Mouse (Mus musculus) G1E-ER4 (cell line): Measurements from ENCODE around the gene Rbm6. TPM values are rescaled to one million over a fixed set of nuclear protein-coding genes. Genes with fewer than 3 reads are reported as not detected.

Experiments used
- GATA1 ChIP-seq: IDR thresholded peaks from one replicate; pipeline ENCODE4 v1.8.0; 2012; ENCODE audit warnings: low read length, inconsistent platforms
- polyA plus RNA-seq: library from polyadenylated mRNA; stranded (reverse); fragments of >175 nt; gene quantifications from 2 replicates; pipeline ENCODE4 v1.2.3, GENCODE M21; 2012

The Rbm6 gene
- polyA plus RNA-seq = 24.8 and 40.9 TPM in 2 replicates

DNA sequence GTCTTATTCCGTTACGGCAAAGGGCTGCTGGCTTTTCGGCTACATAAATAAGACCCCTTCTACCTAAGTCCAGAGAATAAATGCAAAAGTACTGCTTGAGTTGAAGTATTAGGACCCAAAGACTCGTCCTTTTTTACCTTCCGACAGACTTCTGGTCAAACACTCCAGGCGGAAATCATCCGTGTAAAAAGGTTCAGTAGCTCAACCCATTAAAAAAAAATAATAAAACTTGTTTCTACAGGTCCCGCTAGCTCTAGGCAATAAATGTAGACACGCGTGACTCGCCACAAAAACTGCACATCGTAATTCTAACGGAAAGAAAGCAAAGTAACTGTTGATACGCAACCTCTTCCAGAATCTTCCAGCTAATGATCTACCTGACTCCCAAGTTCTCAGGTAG, at the start of gene Rbm6:
Gene Rbm6, minus strand, starts transcription at position 101 of the 400 bp plus-strand sequence.
- TF ChIP-seq GATA1 = no peak

- no peak for TF ChIP-seq GATA1
These were observed 46.4 kb upstream of the Rbm6 start for GRCm38 (mm10) chr9:107919441-107919840.

DNA sequence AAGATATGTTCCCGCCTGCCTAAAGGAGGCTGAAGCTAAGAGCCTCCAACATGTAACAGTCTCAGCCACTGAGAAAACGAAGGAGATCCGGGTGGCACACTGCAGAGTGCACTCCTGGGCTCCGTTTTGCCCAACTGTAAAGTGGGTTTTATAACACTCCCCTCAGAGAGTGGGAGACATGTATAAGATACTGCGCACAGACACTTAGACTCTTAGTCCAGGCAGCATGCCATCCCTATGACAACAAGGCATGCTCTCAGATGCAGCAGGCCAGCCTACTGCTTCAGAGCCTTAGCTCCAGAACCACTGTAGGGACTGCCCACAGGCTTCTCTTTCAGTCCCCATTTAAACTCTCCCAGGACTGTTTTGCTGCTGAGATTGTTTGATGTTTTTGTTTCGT, 45.8 kb upstream of the Rbm6 start:
- no peak for TF ChIP-seq GATA1

DNA sequence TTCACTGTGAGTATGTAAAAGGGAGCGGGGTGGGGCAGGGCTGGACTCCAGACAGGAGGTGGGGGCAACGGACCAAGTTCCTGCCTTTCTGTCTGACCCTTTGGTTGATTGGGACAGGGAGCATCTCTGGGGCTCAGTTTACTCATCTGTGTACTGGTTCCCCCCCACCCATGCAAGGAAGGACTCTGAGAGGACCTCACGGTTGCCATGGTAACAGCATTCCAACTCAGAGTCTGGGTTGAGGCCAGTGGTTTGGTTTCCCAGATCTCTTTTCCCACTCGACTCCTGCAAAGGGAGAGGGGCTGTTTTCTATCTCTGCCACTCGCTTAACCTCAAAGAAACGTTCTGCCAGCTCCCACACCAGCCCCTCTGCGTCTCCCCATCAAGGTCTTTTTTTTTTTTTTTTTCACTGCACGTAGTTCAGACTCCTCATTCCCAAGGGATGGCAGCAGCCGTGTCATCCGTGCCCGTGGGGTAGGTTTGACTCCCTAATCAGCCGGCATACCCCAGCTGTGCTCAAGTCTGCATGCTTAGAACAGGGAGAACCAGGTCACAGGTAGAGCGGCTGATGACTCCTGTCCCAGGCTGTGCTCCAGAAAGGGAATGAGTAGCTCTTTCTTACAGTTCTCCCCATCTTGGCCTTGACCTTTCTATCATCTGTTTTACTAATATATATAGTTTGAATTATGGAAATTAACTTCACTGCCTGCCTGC, 45.0 kb upstream of the Rbm6 start:
- no peak for TF ChIP-seq GATA1

GRCm38 (mm10) chr9:107914764-107915420, 41.9 kb upstream of the Rbm6 start:
- no peak for TF ChIP-seq GATA1

GRCm38 (mm10) chr9:107910025-107910769, 37.2 kb upstream of the Rbm6 start:
- TF ChIP-seq GATA1 = no peak

DNA sequence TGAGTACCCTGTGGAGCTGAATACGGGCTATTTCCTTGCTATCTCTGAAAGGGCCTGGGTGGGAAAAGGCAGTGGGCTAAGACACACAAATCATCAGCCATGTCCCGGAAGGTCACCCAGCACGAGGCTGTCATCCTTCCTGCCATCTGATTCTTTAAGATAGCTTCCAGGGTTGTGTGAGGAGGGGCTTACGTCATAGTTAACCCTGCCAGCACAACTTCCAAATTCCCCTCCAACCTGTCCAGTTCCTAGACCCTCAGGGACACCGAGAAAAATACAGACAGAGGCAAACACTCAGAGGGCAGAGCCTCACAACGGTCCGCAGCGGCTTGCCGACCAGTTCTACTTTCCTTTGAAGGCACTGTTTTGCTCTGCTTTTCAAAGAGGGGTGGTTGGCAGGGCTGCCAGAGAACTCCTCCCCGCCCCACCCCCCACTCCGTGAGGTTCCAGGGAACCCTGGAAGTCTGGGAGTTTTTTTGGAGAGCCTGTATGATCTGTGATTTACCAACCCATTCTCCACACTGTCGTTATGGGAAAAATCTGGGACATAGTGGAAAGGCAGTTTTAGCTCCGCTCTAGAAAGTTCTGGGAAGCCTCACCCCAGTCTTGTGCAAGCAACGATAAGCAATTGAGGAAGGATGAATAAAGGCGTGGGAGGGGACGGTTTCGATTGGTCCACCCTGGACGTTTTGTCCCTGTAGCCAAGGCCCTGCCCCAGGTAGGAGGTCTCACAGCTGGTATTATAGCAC, 35.5 kb upstream of the Rbm6 start:
- no peak for TF ChIP-seq GATA1

- TF ChIP-seq GATA1 = no peak
These were observed 34.7 kb upstream of the Rbm6 start for GRCm38 (mm10) chr9:107907801-107908120.

GRCm38 (mm10) chr9:107906967-107907800, 34.1 kb upstream of the Rbm6 start:
- TF ChIP-seq GATA1 = no peak

- no peak for TF ChIP-seq GATA1
These were observed 33.4 kb upstream of the Rbm6 start, which contains the start of gene Mst1r for GRCm38 (mm10) chr9:107906252-107906966. Gene Mst1r (plus strand): TSS chr9:107906873.

GRCm38 (mm10) chr9:107904726-107905125, 31.7 kb upstream of the Rbm6 start:
- TF ChIP-seq GATA1 = no peak

DNA sequence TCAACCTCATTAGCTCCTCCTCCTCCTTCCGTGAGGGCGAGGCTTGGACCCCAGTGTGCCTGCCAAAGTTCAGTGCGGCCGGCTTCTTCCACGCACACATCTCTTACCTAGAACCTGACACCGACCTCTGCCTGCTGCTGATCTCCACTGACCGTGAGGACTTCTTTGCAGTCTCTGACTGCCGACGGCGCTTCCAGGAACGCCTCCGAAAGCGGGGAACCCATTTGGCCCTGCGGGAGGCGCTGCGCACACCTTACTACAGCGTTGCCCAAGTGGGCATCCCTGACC, 28.5 kb upstream of the Rbm6 start:
- no peak for TF ChIP-seq GATA1

DNA sequence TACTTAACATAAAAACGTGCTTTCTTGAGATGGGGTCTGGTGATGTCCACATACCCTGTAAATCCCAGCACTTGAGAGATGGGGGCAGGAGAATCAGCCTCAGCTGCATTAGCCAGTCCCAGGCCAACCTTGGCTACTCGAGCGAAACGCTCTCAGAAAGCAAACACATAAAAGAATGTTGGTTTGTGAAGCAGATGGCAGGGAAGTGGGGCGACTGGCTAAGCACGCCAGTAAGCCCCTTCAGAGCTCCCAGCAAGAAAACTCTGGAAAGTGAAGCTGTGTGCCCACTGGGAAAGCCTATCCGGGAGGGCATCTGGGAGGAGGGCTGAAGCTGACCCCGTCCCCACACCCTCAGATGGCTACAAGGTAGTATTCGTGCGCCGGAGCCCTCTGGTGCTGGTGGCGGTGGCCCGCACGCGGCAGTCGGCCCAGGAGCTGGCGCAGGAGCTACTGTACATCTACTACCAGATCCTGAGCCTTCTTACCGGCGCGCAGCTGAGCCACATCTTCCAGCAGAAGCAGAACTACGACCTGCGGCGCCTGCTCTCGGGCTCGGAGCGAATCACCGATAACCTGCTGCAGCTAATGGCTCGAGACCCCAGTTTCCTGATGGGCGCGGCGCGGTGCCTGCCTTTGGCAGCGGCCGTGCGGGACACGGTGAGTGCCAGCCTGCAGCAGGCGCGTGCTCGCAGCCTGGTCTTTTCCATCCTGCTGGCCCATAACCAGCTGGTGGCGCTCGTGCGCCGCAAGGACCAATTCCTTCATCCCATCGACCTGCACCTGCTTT, 28.0 kb upstream of the Rbm6 start:
- TF ChIP-seq GATA1 = no peak

GRCm38 (mm10) chr9:107899855-107900254, 26.8 kb upstream of the Rbm6 start:
- no peak for TF ChIP-seq GATA1
